Mouse (Mus musculus) heart, postnatal 0 days (tissue): ENCODE measurements around the gene 1700001J03Rik.

ENCODE experiments used
- CTCF ChIP-seq: IDR thresholded peaks from 2 replicates; pipeline ENCODE4 v1.5.1; 2016; ENCODE audit warnings: antibody characterized with exemption, control low read depth, low read depth
- EP300 ChIP-seq: IDR thresholded peaks from 2 replicates; pipeline ENCODE4 v1.6.1; 2016; ENCODE audit warnings: antibody characterized with exemption, low read depth

DNA sequence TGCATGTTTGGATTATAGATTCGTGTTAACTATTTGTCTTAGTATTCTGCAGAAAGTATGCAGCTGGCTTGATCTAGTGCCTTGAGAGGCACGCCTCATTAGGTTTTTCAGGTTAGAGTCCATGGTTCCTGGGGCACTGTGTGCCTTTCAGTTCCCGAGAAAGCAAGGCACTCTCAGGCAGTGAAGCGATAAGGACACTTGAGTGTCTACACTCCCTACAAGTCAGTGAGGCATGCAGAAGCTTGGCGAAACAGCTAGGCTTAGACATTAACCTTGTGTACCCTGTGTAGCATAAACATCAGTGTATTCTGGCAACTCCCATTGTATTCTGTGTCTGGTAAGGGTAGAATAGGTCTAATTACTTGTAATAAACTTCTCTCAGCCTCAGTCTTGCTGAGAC is 20.4 kb upstream of the 1700001J03Rik start:
- no peak for TF ChIP-seq CTCF
- TF ChIP-seq EP300: no peak
